Mouse (Mus musculus): ENCODE data around the gene Itga1.

Itga1 gene

GRCm38 (mm10) chr13:114998100-114998499 lies 103.7 kb downstream of the Itga1 start:
- DNase-seq (ENCODE audit: extremely low read depth, low read depth, low spot score) = no peak

DNA sequence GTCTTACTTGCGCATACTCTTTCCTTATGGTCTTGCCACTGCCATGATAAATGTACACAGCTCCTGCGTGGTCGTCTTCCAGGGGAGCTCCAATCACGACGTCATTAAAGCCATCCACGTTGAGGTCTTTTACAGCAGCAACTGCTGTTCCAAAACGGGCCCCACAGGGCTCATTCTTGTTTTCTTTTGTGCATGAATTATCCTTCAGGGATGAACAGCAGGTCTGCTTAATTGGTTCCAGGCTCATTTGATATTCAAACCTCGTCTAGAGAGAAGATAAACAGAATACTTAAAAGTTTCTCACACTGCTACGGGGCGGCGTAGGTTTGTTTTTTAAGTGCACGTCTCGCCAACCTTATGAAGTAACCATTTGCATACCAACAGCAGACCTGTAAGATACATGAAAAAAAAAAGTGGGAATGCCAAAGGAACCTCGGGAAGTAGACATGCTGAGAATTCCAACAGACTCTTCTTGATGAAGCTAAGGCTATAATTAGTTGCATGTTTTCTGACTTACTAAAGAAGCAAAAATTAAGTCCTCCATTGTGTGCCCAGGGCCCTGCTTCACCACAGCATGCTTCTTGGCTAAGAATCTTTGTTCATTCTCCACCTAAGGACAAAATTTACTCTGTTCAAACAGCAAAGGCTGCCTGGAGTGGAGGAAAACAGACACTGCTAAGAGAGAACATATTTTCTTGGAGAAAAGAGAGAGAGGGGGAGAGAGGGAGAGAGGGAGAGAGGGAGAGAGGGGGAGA lies 109.3 kb downstream of the Itga1 start:
- no peak for DNase-seq (ENCODE audit: extremely low read depth, low read depth, low spot score)

DNA sequence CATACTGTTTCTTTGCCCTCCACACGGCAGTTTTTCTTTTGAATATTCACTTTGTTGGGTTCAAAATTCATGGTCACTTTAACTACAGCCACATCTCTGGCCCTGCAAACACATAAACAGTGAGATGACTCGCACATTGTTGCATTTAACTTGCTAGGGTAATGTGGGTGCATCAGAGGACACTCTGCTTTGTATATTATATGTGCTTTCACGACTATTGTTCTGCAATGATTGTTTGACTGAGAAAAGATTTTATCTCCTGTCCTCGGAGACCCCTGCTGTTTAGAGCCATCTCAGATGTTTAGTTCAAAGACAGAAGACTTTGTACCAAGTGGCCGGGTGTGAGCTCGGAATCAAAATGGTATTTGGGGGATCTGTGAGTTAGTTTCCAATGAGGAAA lies 114.1 kb downstream of the Itga1 start:
- DNase-seq (ENCODE audit: extremely low read depth, low read depth, low spot score) = no peak

GRCm38 (mm10) chr13:114987161-114987560 lies 114.6 kb downstream of the Itga1 start:
- no peak for DNase-seq (ENCODE audit: extremely low read depth, low read depth, low spot score)

GRCm38 (mm10) chr13:114984658-114985057 lies 117.1 kb downstream of the Itga1 start:
- DNase-seq (ENCODE audit: extremely low read depth, low read depth, low spot score) = no peak

- no peak for DNase-seq (ENCODE audit: extremely low read depth, low read depth, low spot score)
These were observed 118.6 kb downstream of the Itga1 start for GRCm38 (mm10) chr13:114983116-114983515.

- no peak for DNase-seq (ENCODE audit: extremely low read depth, low read depth, low spot score)
These were observed 120.8 kb downstream of the Itga1 start for GRCm38 (mm10) chr13:114980831-114981419.

GRCm38 (mm10) chr13:114974484-114975042 lies 127.2 kb downstream of the Itga1 start:
- no peak for DNase-seq (ENCODE audit: extremely low read depth, low read depth, low spot score)

DNA sequence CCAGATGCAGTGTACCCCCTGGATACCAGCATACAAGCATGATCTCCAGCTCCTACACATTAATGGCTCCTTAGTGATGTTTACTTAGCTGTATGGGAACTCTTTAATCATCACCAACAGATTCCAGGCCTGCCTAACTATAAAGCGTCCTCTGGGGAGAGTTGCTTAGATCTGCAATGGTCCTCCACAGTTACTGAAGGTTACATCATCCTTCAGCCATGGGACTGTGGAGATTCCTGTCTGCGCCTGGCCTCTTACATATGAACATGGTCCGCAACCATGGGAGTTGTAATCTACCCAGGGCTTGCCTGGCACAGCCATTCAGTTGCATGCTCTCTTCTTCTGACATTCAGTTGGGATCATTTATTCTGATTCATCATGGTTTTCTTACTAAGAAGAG lies 129.9 kb downstream of the Itga1 start:
- DNase-seq (ENCODE audit: extremely low read depth, low read depth, low spot score) = no peak

GRCm38 (mm10) chr13:114964233-114964632 lies 137.5 kb downstream of the Itga1 start:
- peak; percentile 37 for DNase-seq (ENCODE audit: extremely low read depth, low read depth, low spot score)

DNA sequence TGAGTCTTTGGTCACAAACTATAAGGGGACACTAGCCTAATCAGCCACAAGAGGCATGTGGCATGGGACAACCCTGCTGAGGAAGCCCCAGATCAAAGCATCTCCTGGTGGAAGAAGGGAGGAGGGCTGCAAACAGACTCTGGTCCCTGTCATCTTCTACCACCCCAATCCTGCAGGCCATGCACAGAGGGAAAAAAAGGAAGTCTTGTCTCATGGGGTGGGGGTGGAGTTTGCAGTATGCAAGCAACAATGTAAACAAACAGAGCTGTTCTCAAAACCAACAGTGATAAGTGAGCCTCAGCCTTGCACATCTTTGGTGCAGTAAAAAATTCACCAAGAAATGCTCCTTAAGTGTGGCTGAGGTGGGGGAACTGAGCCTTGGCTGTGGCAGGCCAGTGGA lies 147.2 kb downstream of the Itga1 start:
- no peak for DNase-seq (ENCODE audit: extremely low read depth, low read depth, low spot score)

- DNase-seq (ENCODE audit: extremely low read depth, low read depth, low spot score) = no peak
These were observed 168.2 kb downstream of the Itga1 start for GRCm38 (mm10) chr13:114933541-114933940.

- no peak for DNase-seq (ENCODE audit: extremely low read depth, low read depth, low spot score)
These were observed 169.9 kb downstream of the Itga1 start, which contains the start of gene Itga2 for GRCm38 (mm10) chr13:114931775-114932294. Gene Itga2 (minus strand): TSS chr13:114932100.

DNA sequence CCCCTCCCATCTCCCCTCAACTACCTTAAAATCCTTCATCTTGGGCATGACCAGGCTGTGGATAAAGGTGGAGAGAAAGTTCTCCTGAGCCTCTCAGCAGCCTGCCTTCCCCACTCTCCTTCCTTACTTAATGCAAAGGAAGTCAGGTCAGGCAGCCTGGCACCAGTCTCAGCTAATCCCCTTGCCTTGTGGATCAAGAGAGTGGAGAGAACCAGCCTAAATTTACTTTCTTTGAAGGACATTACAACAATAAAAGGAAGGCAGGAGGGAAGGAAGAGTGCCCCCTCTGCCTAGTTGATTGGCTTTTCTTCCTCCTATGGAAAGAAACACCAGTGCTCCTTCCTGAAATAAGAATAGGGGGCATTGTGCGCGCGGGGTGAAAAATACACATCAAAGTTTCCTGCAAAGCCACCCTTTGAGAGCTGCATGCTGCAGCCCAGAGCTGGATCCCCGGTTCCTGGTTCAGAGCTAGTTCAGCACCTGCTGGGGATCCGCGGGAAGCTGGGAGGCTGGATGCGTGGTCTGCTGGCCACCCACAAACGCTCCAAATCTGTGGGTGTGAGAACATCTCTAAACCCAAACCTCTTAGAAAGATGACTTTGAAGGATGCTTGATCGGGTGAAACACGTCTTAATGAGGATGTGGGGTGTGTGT lies 170.6 kb downstream of the Itga1 start:
- DNase-seq (ENCODE audit: extremely low read depth, low read depth, low spot score) = no peak

DNA sequence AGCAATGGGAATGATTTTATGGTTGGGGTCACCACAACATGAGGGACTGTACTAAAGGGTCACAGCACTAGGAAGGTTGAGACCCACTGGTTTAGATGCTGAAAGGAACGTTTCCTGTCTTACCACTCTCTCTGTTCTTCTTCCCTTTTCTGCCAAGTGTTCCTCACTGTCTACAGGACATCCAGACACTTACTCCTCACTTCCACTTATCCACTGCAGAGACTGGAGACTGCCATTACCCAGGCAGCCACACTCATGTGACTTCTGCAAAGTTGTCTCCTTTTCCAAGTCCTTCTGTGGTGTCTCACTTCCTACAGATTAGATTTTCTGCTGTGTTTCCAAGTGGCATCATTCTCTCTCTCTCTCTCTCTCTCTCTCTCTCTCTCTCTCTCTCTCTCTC lies 177.0 kb downstream of the Itga1 start:
- DNase-seq (ENCODE audit: extremely low read depth, low read depth, low spot score) = no peak

GRCm38 (mm10) chr13:114923331-114923730 lies 178.4 kb downstream of the Itga1 start:
- DNase-seq (ENCODE audit: extremely low read depth, low read depth, low spot score) = no peak

- DNase-seq (ENCODE audit: extremely low read depth, low read depth, low spot score) = no peak
These were observed 186.0 kb downstream of the Itga1 start for GRCm38 (mm10) chr13:114915767-114916166.

GRCm38 (mm10) chr13:114914963-114915362 lies 186.8 kb downstream of the Itga1 start:
- no peak for DNase-seq (ENCODE audit: extremely low read depth, low read depth, low spot score)

DNA sequence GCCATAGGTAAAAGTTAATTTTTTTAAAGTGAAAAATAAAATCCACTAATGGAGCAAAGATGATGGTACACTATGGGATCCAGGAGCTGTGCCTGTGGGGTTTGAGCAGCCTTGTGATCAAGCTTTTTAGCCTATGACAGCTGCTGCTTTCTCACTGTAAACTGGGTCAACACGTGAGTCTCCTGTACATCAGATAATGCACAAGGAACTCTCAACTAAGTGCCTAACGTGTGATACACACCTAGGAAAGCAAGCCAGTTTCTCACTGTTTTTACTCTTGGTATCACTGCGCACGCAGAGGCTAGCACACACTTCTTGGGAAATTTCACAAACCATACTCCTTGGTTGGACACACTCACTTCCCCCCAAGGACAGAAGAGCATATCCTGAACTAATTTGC lies 187.2 kb downstream of the Itga1 start:
- no peak for DNase-seq (ENCODE audit: extremely low read depth, low read depth, low spot score)

DNA sequence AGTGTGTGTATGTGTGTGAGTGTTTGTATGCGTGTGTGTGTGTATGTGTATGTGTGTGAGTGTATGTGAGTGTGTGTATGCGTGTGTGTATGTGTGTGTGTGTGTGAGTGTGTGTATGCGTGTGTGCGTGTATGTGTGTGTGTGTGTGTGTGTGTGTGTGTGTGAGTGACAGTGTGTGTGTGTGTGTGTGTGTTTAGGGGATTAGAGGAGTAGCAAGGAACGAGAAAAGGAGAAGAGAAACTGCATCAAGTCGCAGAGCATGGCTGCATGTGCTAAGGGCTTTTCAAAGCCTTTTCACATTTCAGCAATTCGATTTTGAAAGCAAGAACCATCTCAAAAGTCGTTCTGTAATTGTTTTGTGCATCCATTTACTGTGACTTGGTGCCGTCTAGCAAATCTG lies 191.1 kb downstream of the Itga1 start:
- no peak for DNase-seq (ENCODE audit: extremely low read depth, low read depth, low spot score)

- no peak for DNase-seq (ENCODE audit: extremely low read depth, low read depth, low spot score)
These were observed 192.2 kb downstream of the Itga1 start for GRCm38 (mm10) chr13:114909514-114909913.

- DNase-seq (ENCODE audit: extremely low read depth, low read depth, low spot score) = no peak
These were observed 193.9 kb downstream of the Itga1 start for GRCm38 (mm10) chr13:114907876-114908275.
